Mouse (Mus musculus) left cerebral cortex, postnatal 36 days (tissue): ENCODE results near the gene Gbp5. TPM values are rescaled to one million over a fixed set of nuclear protein-coding genes. Genes with fewer than 3 reads are reported as not detected.
A peak's percentile ranks its signal among the peaks of the same experiment; 100 is the strongest.
"Not testable (repeated sequence)": the region's sequence is repeated elsewhere in the genome, so short reads cannot be mapped to it uniquely, and the experiment has no call there.

Experiments
- DNase-seq, 2 experiments: peaks; one replicate each; pipeline ENCODE4 v3.0.0; 2021 to 2022; ENCODE audit warnings: low spot score in 2 of 2, mixed read lengths in 1 of 2
- intact Hi-C: fragments of 180-260 bp; cut with DNase I; formaldehyde crosslinking; loops from one replicate; pipeline ENCODE4 v1.15.1; 2025
- total RNA-seq, 2 experiments: library from RNA; stranded (reverse); gene quantifications; 2 replicates each; pipeline ENCODE4 v1.2.3; 2021

Gene Gbp5
- total RNA-seq, 2 experiments from 2014 or later, result 1.8 to 2.3 TPM

DNA sequence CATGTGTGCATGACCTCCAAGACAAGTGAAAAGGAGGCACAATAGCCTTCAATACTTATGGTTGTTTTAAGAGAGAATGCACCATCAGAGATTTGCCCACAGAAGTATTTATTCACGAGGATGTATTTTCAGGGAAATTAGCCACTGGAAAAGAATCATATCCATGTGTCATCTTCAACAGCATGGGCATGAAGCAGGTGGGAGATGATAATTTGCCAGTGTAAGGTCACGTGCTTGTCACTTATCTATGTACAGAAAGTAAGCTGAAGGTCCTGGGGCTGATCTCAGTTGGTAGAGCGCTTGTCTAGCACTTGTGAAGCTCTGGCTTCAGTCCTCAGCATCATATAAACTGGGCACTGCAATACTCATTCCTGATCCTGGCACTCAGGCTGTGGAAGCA is 37.8 kb downstream of the Gbp5 start:
- intact Hi-C loops, result loop anchor here (2.0 kb wide), 1 partner anchor 37 kb away; no protein-coding TSS in a partner anchor
- DNase-seq, result no peak

GRCm38 (mm10) chr3:142533185-142533584 is 39.4 kb downstream of the Gbp5 start:
- no peak for DNase-seq
- intact Hi-C loops, result no loop called here

DNA sequence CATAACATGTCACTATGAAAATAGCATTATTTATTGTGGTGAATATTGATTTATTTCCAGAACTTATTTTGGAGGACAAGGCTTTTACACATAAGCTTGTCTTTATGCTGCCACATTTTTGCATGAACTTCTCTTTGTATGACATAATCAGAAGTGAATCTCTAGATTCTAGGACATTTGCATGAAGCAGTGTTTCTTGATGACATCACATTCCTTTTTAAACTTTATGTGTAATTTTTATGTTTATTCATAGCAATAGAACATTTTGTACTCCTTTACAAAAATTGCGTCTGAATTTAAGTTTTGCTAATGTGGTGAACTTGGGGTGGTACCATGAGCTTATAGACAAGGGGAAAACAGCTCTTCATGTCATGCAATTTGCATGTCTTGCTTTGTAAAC is 41.9 kb downstream of the Gbp5 start:
- intact Hi-C loops, result no loop called here
- no peak for DNase-seq

GRCm38 (mm10) chr3:142541391-142541790 is 47.6 kb downstream of the Gbp5 start:
- intact Hi-C loops, result no loop called here

GRCm38 (mm10) chr3:142542776-142543175 is 49.0 kb downstream of the Gbp5 start:
- DNase-seq, intact Hi-C loops: not testable (repeated sequence)

More at GRCm38 (mm10) chr3:142541391-142541790, 47.6 kb downstream of the Gbp5 start:
- no peak for DNase-seq

- intact Hi-C loops, result no loop called here
- DNase-seq, result no peak
Observed at GRCm38 (mm10) chr3:142546690-142547089, 52.9 kb downstream of the Gbp5 start.

- DNase-seq, result no peak
- intact Hi-C loops, result no loop called here
Observed at GRCm38 (mm10) chr3:142550052-142550676, 56.4 kb downstream of the Gbp5 start.

- no peak for DNase-seq
- intact Hi-C loops, result no loop called here
Observed at GRCm38 (mm10) chr3:142554601-142555000, 60.8 kb downstream of the Gbp5 start.

DNA sequence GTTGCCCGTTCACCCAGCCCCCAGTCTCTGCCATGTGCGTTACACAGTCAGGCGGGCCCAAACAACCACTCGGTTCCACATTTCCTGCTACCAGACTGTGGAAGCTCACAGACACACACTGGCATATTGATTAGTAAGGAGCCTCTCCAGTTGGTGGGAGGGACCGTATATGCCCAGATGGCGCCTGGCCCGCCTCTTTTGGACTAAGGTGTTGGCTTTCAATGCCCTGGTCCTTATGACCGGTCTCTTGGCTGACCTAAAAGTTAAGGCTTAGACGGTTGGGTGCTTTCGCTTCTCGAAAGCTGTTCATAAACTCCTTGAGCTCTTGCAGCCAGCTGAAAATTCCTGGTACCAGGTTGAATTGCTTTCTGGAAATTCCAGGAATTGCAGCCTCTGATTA is 61.8 kb downstream of the Gbp5 start:
- intact Hi-C loops, result no loop called here
- no peak for DNase-seq

GRCm38 (mm10) chr3:142559632-142560228 is 66.0 kb downstream of the Gbp5 start, which contains the start of gene Gbp3:
Gene Gbp3, plus strand, starts transcription at chr3:142560026.
- intact Hi-C loops, result loop anchor here (1.0 kb wide), 1 partner anchor 69 kb away; no protein-coding TSS in a partner anchor
- no peak for DNase-seq

DNA sequence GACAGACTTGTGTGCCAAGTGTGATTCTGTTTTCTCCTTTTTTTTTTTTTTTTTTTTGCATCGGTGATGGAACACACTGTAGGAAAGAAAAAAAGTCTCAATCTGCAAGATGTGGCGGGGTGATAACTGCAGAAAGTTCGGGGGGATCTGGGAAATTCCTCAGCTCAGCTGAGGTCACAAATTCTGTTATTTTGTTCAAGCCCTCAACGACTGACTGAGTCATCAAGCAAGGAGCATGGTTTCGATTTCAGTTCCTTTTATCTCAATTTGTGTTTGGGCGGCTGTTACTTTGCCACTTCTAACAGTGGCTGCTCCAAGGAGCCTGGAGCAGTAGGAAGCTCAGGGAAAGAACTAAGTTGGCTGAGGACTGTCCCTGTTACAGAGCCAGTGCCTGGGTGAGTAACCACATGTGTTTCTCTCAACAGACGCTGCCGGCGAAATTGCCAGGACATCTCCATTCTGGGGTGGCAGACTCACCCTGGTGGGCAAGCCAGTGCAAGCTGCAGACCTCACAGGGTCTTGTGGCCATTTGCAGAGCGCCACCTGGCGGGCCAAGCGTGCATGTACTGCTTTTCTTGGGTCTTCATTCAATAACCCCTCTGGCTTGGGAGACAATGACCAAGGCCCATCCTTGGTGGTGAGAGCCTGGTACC is 66.6 kb downstream of the Gbp5 start:
- intact Hi-C loops, result loop anchor here (1.0 kb wide), 1 partner anchor 70 kb away; no protein-coding TSS in a partner anchor
- DNase-seq, result peak; percentile 64 to 72

DNA sequence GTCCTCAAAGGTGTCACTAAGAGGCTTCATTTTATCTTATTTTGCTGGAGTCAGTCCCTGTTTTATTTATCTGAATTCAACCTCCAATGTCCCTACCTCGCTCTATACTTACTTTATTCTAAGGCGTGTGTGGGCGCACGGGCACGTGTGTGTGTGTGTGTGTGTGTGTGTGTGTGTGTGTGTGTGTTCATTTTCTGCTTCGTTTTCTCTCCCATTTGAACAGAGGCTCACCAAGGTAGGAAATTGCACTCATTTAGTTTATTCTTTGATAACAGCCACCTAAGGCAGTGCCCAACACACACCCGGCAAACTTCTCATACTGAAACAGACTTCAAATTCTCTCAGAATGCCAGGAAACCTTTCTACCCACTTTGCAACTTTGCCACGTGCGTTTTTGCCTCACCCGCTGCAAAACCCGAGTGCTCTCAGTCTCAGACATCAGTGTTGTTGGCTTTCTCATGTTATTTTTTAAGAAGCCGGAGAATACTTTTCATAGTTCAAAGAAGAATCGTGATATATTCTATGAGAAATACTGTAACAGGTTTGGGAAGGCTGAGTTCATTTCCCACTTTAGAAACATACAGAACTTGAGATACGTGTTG is 67.4 kb downstream of the Gbp5 start:
- no peak for DNase-seq
- intact Hi-C loops, result no loop called here

GRCm38 (mm10) chr3:142561666-142562065 is 67.9 kb downstream of the Gbp5 start:
- intact Hi-C loops, result no loop called here
- DNase-seq, result no peak

DNA sequence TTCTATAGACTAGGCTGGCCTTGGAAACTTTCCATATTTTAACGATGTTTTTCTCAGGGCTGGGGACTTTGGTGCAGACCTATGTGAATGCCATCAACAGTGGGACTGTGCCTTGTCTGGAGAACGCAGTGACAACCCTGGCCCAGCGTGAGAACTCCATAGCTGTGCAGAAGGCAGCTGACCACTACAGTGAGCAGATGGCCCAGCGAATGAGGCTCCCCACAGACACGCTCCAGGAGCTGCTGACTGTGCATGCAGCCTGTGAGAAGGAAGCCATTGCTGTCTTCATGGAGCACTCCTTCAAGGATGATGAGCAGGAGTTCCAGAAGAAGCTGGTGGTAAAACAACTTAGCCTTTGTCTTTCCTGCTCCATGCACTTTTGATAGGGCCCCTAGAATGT is 73.7 kb downstream of the Gbp5 start:
- intact Hi-C loops, DNase-seq: not testable (repeated sequence)

- intact Hi-C loops, result no loop called here
- no peak for DNase-seq
Observed at GRCm38 (mm10) chr3:142570738-142571137, 77.0 kb downstream of the Gbp5 start.

Other genes starting within 250 kb of the Gbp5 start
- 10 to 100 TPM; 16.7 to 21.0 TPM for gene Pdlim5, start 98.3 kb upstream of the Gbp5 start, total RNA-seq
- gene Gbp7, start 36.4 kb downstream of the Gbp5 start, total RNA-seq, result 1 to 10 TPM; 2.5 to 2.7 TPM
- gene Gbp3, start 66.0 kb downstream of the Gbp5 start, total RNA-seq, result 1 to 10 TPM; 3.5 to 4.1 TPM
- gene Gbp2b, start 100.9 kb downstream of the Gbp5 start, total RNA-seq, result not detected
- 1 to 10 TPM; 1.3 to 2.0 TPM for gene Gbp2, start 126.6 kb downstream of the Gbp5 start, total RNA-seq
- gene Kyat3, start 207.1 kb downstream of the Gbp5 start, total RNA-seq, result 1 to 10 TPM; 4.0 to 6.8 TPM